Mouse (Mus musculus): ENCODE measurements around the gene Cfap61.

Gene Cfap61

GRCm38 (mm10) chr2:146257609-146258008 is 323.0 kb downstream of the Cfap61 start:
- no peak for ATAC-seq (ENCODE audit: low TSS enrichment)

- ATAC-seq (ENCODE audit: low TSS enrichment) = peak; percentile 90
Measured at GRCm38 (mm10) chr2:146258736-146259469, 324.3 kb downstream of the Cfap61 start.

GRCm38 (mm10) chr2:146259787-146260560 is 325.4 kb downstream of the Cfap61 start:
- no peak for ATAC-seq (ENCODE audit: low TSS enrichment)

- no peak for ATAC-seq (ENCODE audit: low TSS enrichment)
Measured at GRCm38 (mm10) chr2:146261146-146261545, 326.6 kb downstream of the Cfap61 start.

GRCm38 (mm10) chr2:146262215-146262614 is 327.6 kb downstream of the Cfap61 start:
- no peak for ATAC-seq (ENCODE audit: low TSS enrichment)

- ATAC-seq (ENCODE audit: low TSS enrichment) = no peak
Measured at GRCm38 (mm10) chr2:146262966-146263365, 328.4 kb downstream of the Cfap61 start.
